Mouse (Mus musculus): Measurements from ENCODE around the gene Fbn1.

- TF ChIP-seq CTCF (IDR thresholded peaks at IDR 0.05; ENCODE audit: low read depth) (no peak), EP300 (optimal IDR thresholded peaks at IDR 0.05) (no peak)
These were observed 32.8 kb upstream of the Fbn1 start for GRCm38 (mm10) chr2:125540579-125540978.

Measured in stomach, postnatal 0 days (tissue).